Mouse (Mus musculus) neural tube, embryonic 13.5 days (tissue): Measurements from ENCODE around the gene Dock8. TPM values are rescaled to one million over a fixed set of nuclear protein-coding genes. Genes with fewer than 3 reads are reported as not detected.

Experiments used
- ATAC-seq: fragments of 200-750 bp; cut with Nextera tagmentation; 2 replicates; pipeline ENCODE4 v1.8.0; 2017; ENCODE audit warnings: low read depth, mild to moderate bottlenecking, moderate TSS enrichment, moderate library complexity
- H3K27ac ChIP-seq: fragments of 300-500 bp; sonication (generic); replicated peaks from 2 replicates; pipeline ENCODE4 v1.5.1; 2015; ENCODE audit warnings: moderate library complexity, mild to moderate bottlenecking, inconsistent platforms
- H3K27me3 ChIP-seq: fragments of 300-500 bp; sonication (generic); 2 replicates; pipeline ENCODE4 v1.6.1; 2015; ENCODE audit warnings: mild to moderate bottlenecking, inconsistent platforms
- H3K36me3 ChIP-seq: fragments of 300-500 bp; sonication (generic); 2 replicates; pipeline ENCODE4 v1.6.1; 2015; ENCODE audit warnings: mild to moderate bottlenecking, inconsistent platforms
- H3K4me1 ChIP-seq: fragments of 300-500 bp; sonication (generic); replicated peaks from 2 replicates; pipeline ENCODE4 v1.6.1; 2015; ENCODE audit warnings: inconsistent platforms
- H3K4me2 ChIP-seq: fragments of 300-500 bp; sonication (generic); 2 replicates; pipeline ENCODE4 v1.6.1; 2015; ENCODE audit warnings: inconsistent platforms, mild to moderate bottlenecking, moderate library complexity
- H3K4me3 ChIP-seq: fragments of 300-500 bp; sonication (generic); 2 replicates; pipeline ENCODE4 v1.5.1; 2015; ENCODE audit warnings: mild to moderate bottlenecking, inconsistent platforms
- H3K9ac ChIP-seq: fragments of 300-500 bp; sonication (generic); 2 replicates; pipeline ENCODE4 v1.6.1; 2015; ENCODE audit warnings: moderate library complexity, mild to moderate bottlenecking, inconsistent platforms
- H3K9me3 ChIP-seq: fragments of 300-500 bp; sonication (generic); 2 replicates; pipeline ENCODE4 v1.6.1; 2016; ENCODE audit warnings: inconsistent platforms
- WGBS: fragments of 180-500 bp; shearing (Covaris S2); methylation state at CpG from one replicate; pipeline ENCODE4 v1.1.7; 2015; 5-methylcytosine and 5-hydroxymethylcytosine counted together
- polyA plus RNA-seq: library from polyadenylated mRNA; unstranded; fragments of >200 nt; fragmentation: Nextera tagmentation; extraction: Ambion mirVana; gene quantifications from 2 replicates; pipeline ENCODE4 v1.2.1, GENCODE M21; 2015

The Dock8 gene
- polyA plus RNA-seq, result 1.5 and 2.5 TPM in 2 replicates

GRCm38 (mm10) chr19:24999201-24999886, at the start of gene Dock8:
Gene Dock8 (plus strand): TSS chr19:24999534.
- WGBS, result under 1% methylated on average over 104 of the region's 109 CpGs
- H3K27ac ChIP-seq, result no peak within 1 kb of the TSS
- H3K4me2 ChIP-seq, result peak within 1 kb of the TSS; percentile 97
- ATAC-seq, result peak; percentile 43; the same call in 1 of the 2 replicates
- H3K36me3 ChIP-seq, result no peaks in the 10 kb centered on the region
- peak within 1 kb of the TSS; percentile 63 for H3K9ac ChIP-seq
- H3K9me3 ChIP-seq, result no peaks in the 10 kb centered on the region
- peaks cover 76% of the 10 kb centered on the region for H3K27me3 ChIP-seq
- H3K4me1 ChIP-seq, result peaks cover 15% of the 10 kb centered on the region
- peak within 1 kb of the TSS; percentile 66 for H3K4me3 ChIP-seq

- H3K9ac ChIP-seq, result no peak overlapping the region
- WGBS, result 41% methylated on average over 3 of the region's 3 CpGs
- H3K27me3 ChIP-seq, result no peaks in the 10 kb centered on the region
- H3K27ac ChIP-seq, result no peak overlapping the region
- H3K4me3 ChIP-seq, result no peak overlapping the region
- peaks cover 19% of the 10 kb centered on the region for H3K36me3 ChIP-seq
- no peak for ATAC-seq
- H3K4me1 ChIP-seq, result peaks cover 17% of the 10 kb centered on the region
- no peak overlapping the region for H3K4me2 ChIP-seq
- H3K9me3 ChIP-seq, result no peaks in the 10 kb centered on the region
Observed at GRCm38 (mm10) chr19:24958531-24958930, 40.8 kb upstream of the Dock8 start.

- Histone ChIP-seq H3K27ac (no peak within 1 kb of the TSS), H3K4me2 (peak within 1 kb of the TSS; percentile 69), H3K27me3 (no peaks in the 10 kb centered on the region), H3K4me3 (peak within 1 kb of the TSS; percentile 64), H3K4me1 (peaks cover 17% of the 10 kb centered on the region), H3K36me3 (peaks cover under 1% of the 10 kb centered on the region), H3K9ac (peak within 1 kb of the TSS; percentile 78), H3K9me3 (no peaks in the 10 kb centered on the region)
- peak; percentile 99 for ATAC-seq
- WGBS, result under 1% methylated on average over 36 of the region's 36 CpGs
Observed at GRCm38 (mm10) chr19:24961172-24961962, 38.0 kb upstream of the Dock8 start, which contains the start of gene Cbwd1. Gene Cbwd1 (minus strand): TSS chr19:24961610.

GRCm38 (mm10) chr19:24966203-24966602, 33.1 kb upstream of the Dock8 start:
- H3K4me3 ChIP-seq, result no peak overlapping the region
- no peaks in the 10 kb centered on the region for H3K9me3 ChIP-seq
- no peak overlapping the region for H3K27ac ChIP-seq
- no peak for ATAC-seq
- H3K4me1 ChIP-seq, result no peaks in the 10 kb centered on the region
- no peaks in the 10 kb centered on the region for H3K36me3 ChIP-seq
- H3K27me3 ChIP-seq, result no peaks in the 10 kb centered on the region
- H3K9ac ChIP-seq, result no peak overlapping the region
- no peak overlapping the region for H3K4me2 ChIP-seq
- WGBS, result 87% methylated on average over 2 of the region's 2 CpGs

GRCm38 (mm10) chr19:24966941-24967340, 32.4 kb upstream of the Dock8 start:
- no peaks in the 10 kb centered on the region for H3K36me3 ChIP-seq
- ATAC-seq, result no peak
- H3K9ac ChIP-seq, result no peak overlapping the region
- H3K27ac ChIP-seq, result no peak overlapping the region
- H3K4me2 ChIP-seq, result no peak overlapping the region
- H3K4me3 ChIP-seq, result no peak overlapping the region
- no peaks in the 10 kb centered on the region for H3K9me3 ChIP-seq
- 89% methylated on average over 2 of the region's 2 CpGs for WGBS
- H3K4me1 ChIP-seq, result no peaks in the 10 kb centered on the region
- no peaks in the 10 kb centered on the region for H3K27me3 ChIP-seq

DNA sequence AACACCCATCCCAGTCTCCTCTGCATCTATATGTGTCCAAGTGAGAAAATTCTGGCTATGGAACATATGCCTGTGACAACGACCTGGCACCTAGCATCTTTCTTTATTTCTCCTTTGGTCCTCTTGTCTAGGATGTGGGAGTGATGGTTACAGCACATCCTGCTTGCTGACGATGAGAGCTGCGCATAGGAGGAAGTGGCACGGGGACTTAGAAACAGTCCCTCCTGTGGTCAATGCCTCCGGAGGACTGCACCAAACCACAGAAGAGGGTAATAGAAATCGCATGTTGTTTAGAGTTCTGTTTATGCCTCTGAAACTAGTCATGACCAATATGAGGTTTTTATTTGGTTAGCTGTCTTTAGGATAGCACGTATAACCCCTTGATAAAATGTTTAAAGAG, 28.0 kb upstream of the Dock8 start:
- no peaks in the 10 kb centered on the region for H3K4me1 ChIP-seq
- H3K4me2 ChIP-seq, result no peak overlapping the region

DNA sequence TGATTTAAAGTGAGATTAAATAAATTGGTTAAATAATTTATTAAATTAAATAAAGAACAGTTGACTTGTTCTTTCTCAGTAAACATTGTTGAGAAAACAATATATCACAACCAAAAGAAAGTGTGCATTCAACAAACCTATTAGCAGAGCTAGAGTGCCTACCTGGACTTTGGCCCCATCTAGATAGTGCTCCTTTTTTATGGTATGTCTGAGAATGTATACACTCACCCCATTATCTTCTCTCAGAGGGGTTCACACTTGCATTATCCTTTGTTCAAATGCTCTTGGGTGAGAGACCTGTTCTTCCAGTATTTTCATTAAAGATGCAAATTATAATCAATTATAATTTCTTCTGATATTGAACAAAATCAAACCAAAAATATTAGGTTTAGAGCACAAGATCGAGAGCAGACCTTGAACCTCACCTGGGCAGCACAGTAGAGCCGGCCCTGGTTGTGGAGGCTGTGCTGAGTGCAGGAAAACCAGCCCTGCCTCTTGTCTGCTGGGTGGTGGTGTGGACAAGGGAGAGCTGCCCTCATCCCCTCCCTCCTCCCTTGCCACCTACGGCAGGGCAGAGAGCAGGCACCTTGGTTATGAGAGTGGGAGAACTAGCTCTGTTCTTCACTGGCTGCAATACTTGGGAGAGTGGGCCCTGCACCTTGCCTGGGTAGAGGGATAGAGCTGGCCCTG, 26.5 kb upstream of the Dock8 start:
- no peak for ATAC-seq
- Histone ChIP-seq H3K36me3 (no peaks in the 10 kb centered on the region), H3K9me3 (no peaks in the 10 kb centered on the region), H3K4me1 (no peaks in the 10 kb centered on the region), H3K4me3 (no peak overlapping the region), H3K4me2 (no peak overlapping the region), H3K9ac (no peak overlapping the region), H3K27ac (no peak overlapping the region), H3K27me3 (no peaks in the 10 kb centered on the region)
- WGBS, result 94% methylated on average over 3 of the region's 3 CpGs

More for the DNA sequence above, 28.0 kb upstream of the Dock8 start:
- H3K9ac ChIP-seq, result no peak overlapping the region
- 82% methylated on average over 7 of the region's 7 CpGs for WGBS
- no peaks in the 10 kb centered on the region for H3K36me3 ChIP-seq
- no peaks in the 10 kb centered on the region for H3K9me3 ChIP-seq
- no peak for ATAC-seq
- no peak overlapping the region for H3K4me3 ChIP-seq
- no peaks in the 10 kb centered on the region for H3K27me3 ChIP-seq
- no peak overlapping the region for H3K27ac ChIP-seq

GRCm38 (mm10) chr19:24977991-24978390, 21.3 kb upstream of the Dock8 start:
- no peak overlapping the region for H3K9ac ChIP-seq
- no peaks in the 10 kb centered on the region for H3K9me3 ChIP-seq
- H3K27me3 ChIP-seq, result no peaks in the 10 kb centered on the region
- no peaks in the 10 kb centered on the region for H3K36me3 ChIP-seq
- WGBS, result 68% methylated on average over 11 of the region's 11 CpGs
- H3K4me2 ChIP-seq, result no peak overlapping the region
- H3K4me1 ChIP-seq, result peaks cover 4% of the 10 kb centered on the region
- no peak overlapping the region for H3K27ac ChIP-seq
- no peak for ATAC-seq
- H3K4me3 ChIP-seq, result no peak overlapping the region

- Histone ChIP-seq H3K9ac (no peak overlapping the region), H3K4me1 (peaks cover 4% of the 10 kb centered on the region), H3K27ac (no peak overlapping the region), H3K36me3 (no peaks in the 10 kb centered on the region), H3K27me3 (no peaks in the 10 kb centered on the region), H3K4me3 (no peak overlapping the region), H3K9me3 (no peaks in the 10 kb centered on the region), H3K4me2 (no peak overlapping the region)
- 89% methylated on average over 10 of the region's 10 CpGs for WGBS
- ATAC-seq, result no peak
Observed at GRCm38 (mm10) chr19:24978852-24979842, 20.2 kb upstream of the Dock8 start.

GRCm38 (mm10) chr19:24981294-24981693, 18.0 kb upstream of the Dock8 start:
- H3K9ac ChIP-seq, result no peak overlapping the region
- no peaks in the 10 kb centered on the region for H3K27me3 ChIP-seq
- peaks cover 4% of the 10 kb centered on the region for H3K4me1 ChIP-seq
- 0 out of 2 replicates have a peak, but pooled peaks have one; percentile 47 for ATAC-seq
- no peak overlapping the region for H3K27ac ChIP-seq
- 50% methylated on average over 8 of the region's 8 CpGs for WGBS
- no peaks in the 10 kb centered on the region for H3K9me3 ChIP-seq
- no peaks in the 10 kb centered on the region for H3K36me3 ChIP-seq
- H3K4me3 ChIP-seq, result no peak overlapping the region
- H3K4me2 ChIP-seq, result no peak overlapping the region

DNA sequence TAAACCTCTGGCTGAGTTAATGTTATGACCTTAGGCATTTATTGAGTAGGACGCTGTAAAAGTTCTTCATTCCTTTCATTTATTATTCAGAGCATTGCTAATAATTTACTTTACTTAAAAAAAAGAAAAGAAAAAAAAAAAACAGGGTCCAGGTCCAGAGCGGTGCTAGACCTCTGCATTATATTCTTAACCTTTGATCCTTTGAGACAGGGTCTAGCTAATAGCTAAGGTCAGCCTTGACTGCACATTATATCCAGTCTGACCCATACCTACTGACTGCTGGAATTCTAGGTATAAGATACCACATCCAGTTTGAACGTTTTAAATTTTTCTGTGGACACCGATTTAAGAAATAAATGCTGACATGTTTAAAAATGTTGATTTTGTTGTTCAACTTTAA, 16.3 kb upstream of the Dock8 start:
- H3K36me3 ChIP-seq, result no peaks in the 10 kb centered on the region
- peaks cover 4% of the 10 kb centered on the region for H3K4me1 ChIP-seq
- H3K4me2 ChIP-seq, result no peak overlapping the region
- ATAC-seq, result no peak
- no peak overlapping the region for H3K27ac ChIP-seq
- H3K4me3 ChIP-seq, result no peak overlapping the region
- H3K27me3 ChIP-seq, result no peaks in the 10 kb centered on the region
- no peak overlapping the region for H3K9ac ChIP-seq
- no peaks in the 10 kb centered on the region for H3K9me3 ChIP-seq
- WGBS, result 85% methylated on average over 4 of the region's 4 CpGs
